Mouse (Mus musculus): ENCODE data around the gene Serinc2. TPM values are rescaled to one million over a fixed set of nuclear protein-coding genes. Genes with fewer than 3 reads are reported as not detected.

The Serinc2 gene
- total and polyA plus RNA-seq, 3 experiments = 0.08 to 0.20 TPM; not detected in 1

DNA sequence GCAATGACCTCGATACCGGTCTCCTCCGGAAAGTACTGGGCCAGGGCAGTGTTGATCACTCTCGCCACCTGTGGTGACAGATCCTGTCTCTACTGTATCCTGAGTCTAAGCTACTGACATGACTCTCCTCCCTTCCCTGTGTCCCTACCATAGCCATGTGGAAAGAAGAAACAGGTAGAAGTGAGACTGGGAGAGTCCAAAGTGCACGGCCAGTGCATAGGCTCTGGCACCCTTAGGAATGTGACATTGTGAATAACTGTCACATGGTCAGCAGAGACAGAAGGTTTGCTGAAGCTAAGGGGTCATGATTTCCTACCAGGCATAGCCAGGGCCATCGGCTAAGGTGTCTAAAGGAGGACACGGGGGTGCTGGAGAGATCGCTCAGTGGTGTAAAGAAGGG lies 63.6 kb downstream of the Serinc2 start:
- Histone ChIP-seq H3K27me3 (replicated peaks) (peaks cover 87% of the 10 kb centered on the region), H3K4me3 (replicated peaks in 1 of 3; ENCODE audit: low read depth in 2 of 3, low read length in 2 of 3, poor library complexity in 1 of 3) (no peak overlapping the region), H3K4me2 (ENCODE audit: insufficient read depth, low read depth, poor library complexity, severe bottlenecking) (no peak overlapping the region), H3K9ac (ENCODE audit: insufficient read depth, low read depth) (no peak overlapping the region), H3K36me3 (replicated peaks in 1 of 2; ENCODE audit: control insufficient read depth in 1 of 2, insufficient read depth in 1 of 2, low read length in 1 of 2) (no peaks in the 10 kb centered on the region), H3K4me1 (ENCODE audit: control insufficient read depth in 1 of 2, insufficient read depth in 2 of 2) (0 out of 4 replicates have a peak, but pooled peaks cover 0 to 2% of the 10 kb centered on the region in 2 experiments), H3K27ac (ENCODE audit: insufficient read depth, low read depth) (no peak overlapping the region), H3K9me3 (replicated peaks; ENCODE audit: low read length) (no peaks in the 10 kb centered on the region), H3K79me2 (replicated peaks; ENCODE audit: control insufficient read depth, extremely low read depth, insufficient read depth, poor library complexity, severe bottlenecking) (no peaks in the 10 kb centered on the region)
- dilution Hi-C loops (cut with MboI; ENCODE audit: extremely low pct_ligation_motif_present, extremely low pct_unique_long_range_greater_than_20kb, low sequenced_read_pairs) = no loop called here
- in situ Hi-C loops (cut with MboI; ENCODE audit: low pct_ligation_motif_present, low pct_unique_long_range_greater_than_20kb, low sequenced_read_pairs) = no loop called here
- DNase-seq (ENCODE audit: extremely low read depth) = no peak
- TF ChIP-seq EP300 (IDR thresholded peaks at IDR 0.05; ENCODE audit: low read length) = no peak
- no peak for TF ChIP-seq MYC (IDR thresholded peaks at IDR 0.05; ENCODE audit: low read depth, low read length)
- no peak for TF ChIP-seq JUN (IDR thresholded peaks at IDR 0.05; ENCODE audit: insufficient read depth, low read depth, low read length)
- TF ChIP-seq TCF12 (IDR thresholded peaks at IDR 0.05; ENCODE audit: low read depth, low read length) = no peak
- no peak for TF ChIP-seq USF2 (conservative IDR thresholded peaks at IDR 0.05; ENCODE audit: low read depth, low read length)
- TF ChIP-seq MAX (IDR thresholded peaks at IDR 0.05; ENCODE audit: low read length) = no peak
- no peak for TF ChIP-seq MAFK (IDR thresholded peaks at IDR 0.05; ENCODE audit: insufficient replicate concordance, low read length)
- TF ChIP-seq NELFE (IDR thresholded peaks at IDR 0.05; ENCODE audit: low read depth, low read length) = no peak
- no peak for TF ChIP-seq E2F4 (IDR thresholded peaks at IDR 0.05; ENCODE audit: insufficient replicate concordance, low read depth, low read length)
- no peak for TF ChIP-seq ETS1 (conservative IDR thresholded peaks at IDR 0.05; ENCODE audit: low read depth, low read length)
- no peak for TF ChIP-seq MEF2A (IDR thresholded peaks at IDR 0.05; ENCODE audit: borderline replicate concordance, low read depth, low read length)
- TF ChIP-seq KAT2A (IDR thresholded peaks at IDR 0.05; ENCODE audit: insufficient replicate concordance, low read length) = no peak
- TF ChIP-seq ZNF384 (IDR thresholded peaks at IDR 0.05; ENCODE audit: low read depth, low read length) = no peak
- no peak for TF ChIP-seq BHLHE40 (IDR thresholded peaks at IDR 0.05; ENCODE audit: low read depth, low read length)
- no peak for TF ChIP-seq POLR2A (IDR thresholded peaks at IDR 0.05; ENCODE audit: low read depth, low read length)
- no peak for TF ChIP-seq HCFC1 (IDR thresholded peaks at IDR 0.05; ENCODE audit: low read depth, low read length)
- TF ChIP-seq CHD2 (IDR thresholded peaks at IDR 0.05; ENCODE audit: low read length) = no peak

DNA sequence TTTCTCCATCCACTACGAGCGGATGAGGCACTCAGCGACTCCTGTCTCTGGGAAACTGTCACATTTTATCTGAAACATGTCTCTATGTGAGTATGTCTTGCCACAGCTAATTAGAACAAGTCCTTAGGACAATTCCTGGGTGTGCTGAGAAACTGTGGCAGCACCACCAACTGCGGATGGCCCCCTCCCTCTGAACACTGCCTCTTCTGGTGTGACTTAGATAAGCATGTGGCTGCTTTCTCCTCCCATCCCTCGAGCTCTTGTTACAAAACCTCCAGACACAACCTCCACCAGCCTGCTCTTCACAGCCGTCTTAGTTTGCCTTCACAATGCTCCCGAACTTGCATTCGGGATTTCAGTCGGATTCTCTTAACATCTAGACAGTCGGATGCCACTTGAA lies 65.1 kb downstream of the Serinc2 start:
- Histone ChIP-seq H3K79me2 (replicated peaks; ENCODE audit: control insufficient read depth, extremely low read depth, insufficient read depth, poor library complexity, severe bottlenecking) (no peaks in the 10 kb centered on the region), H3K9me3 (replicated peaks; ENCODE audit: low read length) (no peaks in the 10 kb centered on the region), H3K4me3 (replicated peaks in 1 of 3; ENCODE audit: low read depth in 2 of 3, low read length in 2 of 3, poor library complexity in 1 of 3) (no peak overlapping the region), H3K27ac (ENCODE audit: insufficient read depth, low read depth) (no peak overlapping the region), H3K9ac (ENCODE audit: insufficient read depth, low read depth) (no peak overlapping the region), H3K4me2 (ENCODE audit: insufficient read depth, low read depth, poor library complexity, severe bottlenecking) (no peak overlapping the region), H3K4me1 (ENCODE audit: control insufficient read depth in 1 of 2, insufficient read depth in 2 of 2) (no peaks in the 10 kb centered on the region), H3K36me3 (replicated peaks in 1 of 2; ENCODE audit: control insufficient read depth in 1 of 2, insufficient read depth in 1 of 2, low read length in 1 of 2) (no peaks in the 10 kb centered on the region), H3K27me3 (replicated peaks) (peaks cover 85% of the 10 kb centered on the region)
- dilution Hi-C loops (cut with MboI; ENCODE audit: extremely low pct_ligation_motif_present, extremely low pct_unique_long_range_greater_than_20kb, low sequenced_read_pairs) = no loop called here
- in situ Hi-C loops (cut with MboI; ENCODE audit: low pct_ligation_motif_present, low pct_unique_long_range_greater_than_20kb, low sequenced_read_pairs) = no loop called here
- DNase-seq (ENCODE audit: extremely low read depth) = no peak
- TF ChIP-seq UBTF (IDR thresholded peaks at IDR 0.05; ENCODE audit: low read depth, low read length) = no peak
- no peak for TF ChIP-seq SMC3 (IDR thresholded peaks at IDR 0.05; ENCODE audit: low read depth, low read length)
- no peak for TF ChIP-seq HCFC1 (IDR thresholded peaks at IDR 0.05; ENCODE audit: low read depth, low read length)
- TF ChIP-seq CHD1 (IDR thresholded peaks at IDR 0.05; ENCODE audit: low read depth, low read length) = no peak
- no peak for TF ChIP-seq MXI1 (IDR thresholded peaks at IDR 0.05; ENCODE audit: low read depth, low read length)
- no peak for TF ChIP-seq RCOR1 (conservative IDR thresholded peaks at IDR 0.05; ENCODE audit: low read depth, low read length)
- TF ChIP-seq POLR2AphosphoS2 (IDR thresholded peaks at IDR 0.05; ENCODE audit: low read depth, low read length) = no peak
- TF ChIP-seq JUN (IDR thresholded peaks at IDR 0.05; ENCODE audit: insufficient read depth, low read depth, low read length) = no peak
- TF ChIP-seq GABPA (IDR thresholded peaks at IDR 0.05; ENCODE audit: insufficient replicate concordance, low read depth, low read length) = no peak
- TF ChIP-seq PAX5 (IDR thresholded peaks at IDR 0.05; ENCODE audit: low read length) = no peak
- no peak for TF ChIP-seq TCF12 (IDR thresholded peaks at IDR 0.05; ENCODE audit: low read depth, low read length)
- no peak for TF ChIP-seq ZMIZ1 (IDR thresholded peaks at IDR 0.05; ENCODE audit: low read depth, low read length)
- no peak for TF ChIP-seq POLR2A (IDR thresholded peaks at IDR 0.05; ENCODE audit: low read depth, low read length)
- no peak for TF ChIP-seq ETS1 (conservative IDR thresholded peaks at IDR 0.05; ENCODE audit: low read depth, low read length)
- TF ChIP-seq SIN3A (IDR thresholded peaks at IDR 0.05; ENCODE audit: low read length) = no peak
- TF ChIP-seq KAT2A (IDR thresholded peaks at IDR 0.05; ENCODE audit: insufficient replicate concordance, low read length) = no peak
